Mouse (Mus musculus): Measurements from ENCODE around the gene Atf1.

- no peak for TF ChIP-seq CTCF (IDR thresholded peaks at IDR 0.05)
- no peak for TF ChIP-seq EP300 (IDR thresholded peaks at IDR 0.05)
Observed at GRCm38 (mm10) chr15:100183510-100183909, 44.1 kb upstream of the Atf1 start.

Data from lung, postnatal 0 days (tissue).